Mouse (Mus musculus): Measurements from ENCODE around the gene Lingo2.

GRCm38 (mm10) chr4:36078910-36079525 is 872.5 kb downstream of the Lingo2 start:
- TF ChIP-seq CTCF (IDR thresholded peaks at IDR 0.05; ENCODE audit: extremely low read depth, insufficient read depth, low read length) (no peak), POLR2A (IDR thresholded peaks at IDR 0.05; ENCODE audit: extremely low read depth, insufficient read depth, low read length) (no peak)

Data from cortical plate, adult 2 months (tissue).